Mouse (Mus musculus) CH12.LX (cell line): ENCODE data around the gene Hmces. TPM values are rescaled to one million over a fixed set of nuclear protein-coding genes. Genes with fewer than 3 reads are reported as not detected.

Experiments
- DNase-seq: peaks from one replicate; pipeline ENCODE4 v3.0.0-alpha.2; 2013; ENCODE audit errors: extremely low read depth
- H3K27ac ChIP-seq: 2 replicates; pipeline ENCODE4 v1.5.1; 2012; ENCODE audit warnings: low read depth, mild to moderate bottlenecking, control low read depth, moderate library complexity; ENCODE audit not compliant: insufficient read depth
- H3K27me3 ChIP-seq: replicated peaks from 2 replicates; pipeline ENCODE3; 2012; ENCODE audit warnings: inconsistent platforms
- H3K36me3 ChIP-seq, 2 experiments: replicated peaks in 1 of 2; 2 replicates each; pipeline versions ENCODE3 to v1.6.1; 2012; ENCODE audit warnings: inconsistent platforms in 1 of 2, low read length in 1 of 2, mild to moderate bottlenecking in 1 of 2, mixed read lengths in 1 of 2, moderate library complexity in 1 of 2; ENCODE audit not compliant: control insufficient read depth in 1 of 2, insufficient read depth in 1 of 2
- H3K4me1 ChIP-seq, 2 experiments: 2 replicates each; pipeline ENCODE4 v1.6.1; 2012; ENCODE audit warnings: inconsistent platforms in 1 of 2, moderate library complexity in 1 of 2; ENCODE audit not compliant: insufficient read depth in 2 of 2, control insufficient read depth in 1 of 2
- H3K4me2 ChIP-seq: 2 replicates; pipeline ENCODE4 v1.6.1; 2012; ENCODE audit warnings: low read depth, mild to moderate bottlenecking, control low read depth; ENCODE audit not compliant: poor library complexity, insufficient read depth, severe bottlenecking
- H3K4me3 ChIP-seq, 3 experiments: fragments of 150-350 bp in 1 of 3; sonication (generic) in 1 of 3; replicated peaks in 1 of 3; 2 replicates each; pipeline versions ENCODE3 to v1.5.1; 2011 to 2012; ENCODE audit warnings: low read depth in 2 of 3, low read length in 2 of 3, mild to moderate bottlenecking in 2 of 3, moderate library complexity in 2 of 3, control low read depth in 1 of 3, improper control_type of control experiment in 1 of 3, inconsistent platforms in 1 of 3, mixed read lengths in 1 of 3; ENCODE audit not compliant: poor library complexity in 1 of 3
- H3K79me2 ChIP-seq: replicated peaks from 2 replicates; pipeline ENCODE4 v1.6.1; 2012; ENCODE audit warnings: mild to moderate bottlenecking, moderate library complexity; ENCODE audit not compliant: control insufficient read depth, poor library complexity, insufficient read depth, severe bottlenecking; ENCODE audit errors: extremely low read depth
- H3K9ac ChIP-seq: 2 replicates; pipeline ENCODE4 v1.6.1; 2012; ENCODE audit warnings: low read depth, mild to moderate bottlenecking, control low read depth, moderate library complexity; ENCODE audit not compliant: insufficient read depth
- H3K9me3 ChIP-seq: replicated peaks from 2 replicates; pipeline ENCODE3; 2012; ENCODE audit warnings: low read length, inconsistent platforms, mixed read lengths
- E2F4 ChIP-seq: IDR thresholded peaks from 2 replicates; pipeline ENCODE4 v1.6.1; 2011; ENCODE audit warnings: low read depth, low read length, improper control_type of control experiment; ENCODE audit not compliant: insufficient replicate concordance
- ELF1 ChIP-seq: IDR thresholded peaks from 2 replicates; pipeline ENCODE4 v1.6.1; 2014; ENCODE audit warnings: low read depth, mild to moderate bottlenecking, inconsistent platforms, low read length, improper control_type of control experiment
- HCFC1 ChIP-seq: IDR thresholded peaks from 2 replicates; pipeline ENCODE4 v1.6.1; 2012; ENCODE audit warnings: low read depth, mild to moderate bottlenecking, inconsistent platforms, low read length, improper control_type of control experiment
- IRF4 ChIP-seq: IDR thresholded peaks from 2 replicates; pipeline ENCODE4 v1.6.1; 2014; ENCODE audit warnings: low read depth, mild to moderate bottlenecking, inconsistent platforms, low read length, improper control_type of control experiment
- JUND ChIP-seq: conservative IDR thresholded peaks from 2 replicates; pipeline ENCODE4 v1.6.1; 2011; ENCODE audit warnings: low read depth, low read length, improper control_type of control experiment
- MAX ChIP-seq: IDR thresholded peaks from 2 replicates; pipeline ENCODE4 v1.6.1; 2011; ENCODE audit warnings: low read length, improper control_type of control experiment
- MEF2A ChIP-seq: IDR thresholded peaks from 2 replicates; pipeline ENCODE4 v1.6.1; 2014; ENCODE audit warnings: low read depth, mild to moderate bottlenecking, inconsistent platforms, low read length, improper control_type of control experiment, borderline replicate concordance
- MYC ChIP-seq: IDR thresholded peaks from 2 replicates; pipeline ENCODE4 v1.6.1; 2011; ENCODE audit warnings: low read depth, mild to moderate bottlenecking, improper control_type of control experiment, low read length
- NELFE ChIP-seq: IDR thresholded peaks from 2 replicates; pipeline ENCODE4 v1.6.1; 2011; ENCODE audit warnings: low read depth, low read length, improper control_type of control experiment
- NRF1 ChIP-seq: IDR thresholded peaks from 2 replicates; pipeline ENCODE4 v1.6.1; 2014; ENCODE audit warnings: low read depth, mild to moderate bottlenecking, inconsistent platforms, low read length, improper control_type of control experiment, moderate library complexity
- PAX5 ChIP-seq: IDR thresholded peaks from 2 replicates; pipeline ENCODE4 v1.6.1; 2012; ENCODE audit warnings: low read length, inconsistent platforms, mixed read lengths
- POLR2A ChIP-seq: IDR thresholded peaks from 2 replicates; pipeline ENCODE4 v1.6.1; 2011; ENCODE audit warnings: low read depth, mild to moderate bottlenecking, improper control_type of control experiment, low read length
- RAD21 ChIP-seq: IDR thresholded peaks from 2 replicates; pipeline ENCODE4 v1.6.1; 2011; ENCODE audit warnings: low read depth, mild to moderate bottlenecking, low read length, improper control_type of control experiment, moderate library complexity
- SMC3 ChIP-seq: IDR thresholded peaks from 2 replicates; pipeline ENCODE4 v1.6.1; 2011; ENCODE audit warnings: low read depth, low read length, improper control_type of control experiment
- TCF12 ChIP-seq: IDR thresholded peaks from 2 replicates; pipeline ENCODE4 v1.6.1; 2014; ENCODE audit warnings: low read depth, mild to moderate bottlenecking, inconsistent platforms, low read length, improper control_type of control experiment
- UBTF ChIP-seq: IDR thresholded peaks from 2 replicates; pipeline ENCODE4 v1.6.1; 2012; ENCODE audit warnings: low read depth, mild to moderate bottlenecking, inconsistent platforms, low read length, improper control_type of control experiment, moderate library complexity
- USF1 ChIP-seq: IDR thresholded peaks from 2 replicates; pipeline ENCODE4 v1.6.1; 2014; ENCODE audit warnings: low read depth, mild to moderate bottlenecking, inconsistent platforms, low read length, improper control_type of control experiment
- USF2 ChIP-seq: conservative IDR thresholded peaks from 2 replicates; pipeline ENCODE4 v1.6.1; 2011; ENCODE audit warnings: low read depth, low read length, improper control_type of control experiment
- ZKSCAN1 ChIP-seq: IDR thresholded peaks from 2 replicates; pipeline ENCODE4 v1.6.1; 2012; ENCODE audit warnings: low read depth, inconsistent platforms, low read length, improper control_type of control experiment, borderline replicate concordance
- ZMIZ1 ChIP-seq: IDR thresholded peaks from 2 replicates; pipeline ENCODE4 v1.6.1; 2012; ENCODE audit warnings: low read depth, mild to moderate bottlenecking, inconsistent platforms, low read length, improper control_type of control experiment
- dilution Hi-C: fragments of 300-500 bp; cut with MboI; formaldehyde crosslinking; loops from 2 replicates; pipeline ENCODE4 v1.14.3; 2020; ENCODE audit warnings: low sequenced_read_pairs; ENCODE audit not compliant: extremely low pct_unique_long_range_greater_than_20kb, extremely low pct_ligation_motif_present
- in situ Hi-C: fragments of 300-500 bp; cut with MboI; formaldehyde crosslinking; loops from 3 replicates; pipeline ENCODE4 v1.14.3; 2019; ENCODE audit warnings: low sequenced_read_pairs, low pct_ligation_motif_present, low pct_unique_long_range_greater_than_20kb, mixed read lengths
- polyA plus RNA-seq: library from polyadenylated mRNA; unstranded; fragments of >175 nt; gene quantifications from 2 replicates; pipeline ENCODE4 v1.2.1, GENCODE M21; 2012; ENCODE audit warnings: low read depth; ENCODE audit not compliant: insufficient read length
- total RNA-seq, 2 experiments: library from RNA; depleted of rRNA; stranded (reverse); fragments of 300-350 nt in 1 of 2; fragments of >200 nt in 1 of 2; gene quantifications; 2 replicates each; pipeline ENCODE4 v1.2.3; 2012 to 2014

The Hmces gene
- total and polyA plus RNA-seq, 3 experiments = 0.31 to 11.8 (median 0.99) TPM

DNA sequence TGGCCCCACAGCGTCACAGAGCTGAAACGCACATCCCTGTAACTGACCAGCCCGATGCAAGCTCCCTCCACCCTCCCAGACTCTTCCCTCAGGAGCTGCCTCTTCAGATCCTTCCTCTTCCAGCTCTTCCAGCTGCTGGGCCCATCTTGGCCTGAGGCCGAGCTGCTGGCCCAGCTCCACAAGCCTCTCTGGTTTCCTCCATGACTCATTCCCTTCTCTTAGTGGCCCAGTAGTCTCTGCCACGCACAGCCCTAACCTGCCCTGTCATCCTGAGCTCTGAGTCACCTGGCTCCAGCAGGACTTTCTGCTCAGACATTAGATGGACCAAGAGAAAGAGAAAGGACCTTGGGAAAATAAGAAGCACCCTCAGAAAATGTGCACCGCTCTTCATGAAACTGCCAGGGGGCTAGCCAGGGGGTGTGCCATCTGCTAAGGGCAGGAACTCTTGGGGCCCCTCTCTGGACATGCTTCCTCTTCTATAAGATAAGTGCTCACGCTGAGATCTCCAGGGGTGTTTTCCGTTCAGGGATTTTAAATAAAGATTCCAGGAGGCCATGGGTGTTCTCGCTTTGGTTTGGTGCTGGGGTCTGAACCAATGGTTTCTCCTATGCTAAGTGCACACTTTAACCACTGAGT lies 44.7 kb upstream of the Hmces start:
- peaks cover 0 to 6% of the 10 kb centered on the region in 2 experiments; a peak in 2 of 4 replicates for H3K4me1 ChIP-seq
- H3K4me2 ChIP-seq = no peak overlapping the region
- H3K36me3 ChIP-seq = no peaks in the 10 kb centered on the region
- no peak overlapping the region for H3K9ac ChIP-seq
- in situ Hi-C loops = no loop called here
- TF ChIP-seq UBTF = no peak
- no peak for TF ChIP-seq HCFC1
- no peak for TF ChIP-seq ZMIZ1
- no peak for TF ChIP-seq SMC3
- no peak for TF ChIP-seq NRF1
- TF ChIP-seq MAX = no peak
- no peak for TF ChIP-seq POLR2A
- no peak for TF ChIP-seq JUND
- no peak overlapping the region for H3K4me3 ChIP-seq
- H3K27me3 ChIP-seq = no peaks in the 10 kb centered on the region
- dilution Hi-C loops = no loop called here
- H3K9me3 ChIP-seq = peaks cover under 1% of the 10 kb centered on the region
- H3K79me2 ChIP-seq = no peaks in the 10 kb centered on the region
- no peak for DNase-seq
- H3K27ac ChIP-seq = no peak overlapping the region

DNA sequence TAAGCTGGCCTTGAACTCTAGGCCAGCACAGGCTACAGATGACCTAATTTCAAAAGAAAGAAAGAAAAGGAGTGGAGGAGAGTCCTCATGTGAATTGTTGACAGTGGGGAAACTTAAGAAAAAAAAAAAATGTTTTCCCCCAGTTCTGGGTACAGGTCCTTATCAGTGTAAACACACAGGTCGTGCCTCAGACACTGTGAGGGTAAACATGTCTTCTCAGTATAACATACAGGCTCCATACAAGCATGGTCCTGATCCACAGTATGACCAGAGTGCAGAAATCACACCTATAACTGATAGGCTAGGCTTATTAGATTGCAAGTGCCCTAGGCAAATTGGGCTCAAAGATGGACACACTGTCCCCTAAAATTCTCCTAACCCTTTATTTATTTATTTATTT lies 43.3 kb upstream of the Hmces start:
- H3K79me2 ChIP-seq = no peaks in the 10 kb centered on the region
- H3K4me2 ChIP-seq = no peak overlapping the region
- dilution Hi-C loops = no loop called here
- no peak for DNase-seq
- no peak overlapping the region for H3K9ac ChIP-seq
- no peaks in the 10 kb centered on the region for H3K27me3 ChIP-seq
- TF ChIP-seq E2F4 = no peak
- no peak for TF ChIP-seq USF1
- TF ChIP-seq MYC = no peak
- TF ChIP-seq NELFE = no peak
- no peak for TF ChIP-seq IRF4
- TF ChIP-seq TCF12 = no peak
- TF ChIP-seq UBTF = no peak
- no peak for TF ChIP-seq JUND
- no peak for TF ChIP-seq SMC3
- no peak for TF ChIP-seq ZMIZ1
- TF ChIP-seq RAD21 = no peak
- no peak for TF ChIP-seq ELF1
- no peak for TF ChIP-seq ZKSCAN1
- no peak for TF ChIP-seq MAX
- no peak for TF ChIP-seq MEF2A
- no peak for TF ChIP-seq USF2
- no peak for TF ChIP-seq PAX5
- H3K9me3 ChIP-seq = peaks cover 3% of the 10 kb centered on the region
- in situ Hi-C loops = no loop called here
- peaks cover 0 to 6% of the 10 kb centered on the region in 2 experiments; a peak in 2 of 4 replicates for H3K4me1 ChIP-seq
- H3K4me3 ChIP-seq = no peak overlapping the region
- no peaks in the 10 kb centered on the region for H3K36me3 ChIP-seq
- no peak overlapping the region for H3K27ac ChIP-seq
